Comparison of ENCODE assay signal across 10 mouse cellular contexts in genomic region chr2:143870936-143871688, GRCm38 (mm10). TPM values are rescaled to one million over a fixed set of nuclear protein-coding genes. Genes with fewer than 3 reads are reported as not detected.
DNase-seq lines count a peak whose midpoint lies in the region; ATAC-seq and TF ChIP-seq lines count a peak whose summit lies in the region.
"Had no signal": no experiment of that assay in that cellular context is flagged by ENCODE, and none has a peak within 500 bp of the region (broad histone marks: within the 10 kb centered on the region; RNA-seq: fewer than 3 reads in every experiment).

No protein-coding gene starts in this region.

- WGBS in heart, embryonic 10.5 days, result 12% methylated on average over 10 of the region's 10 CpGs
- WGBS in stomach, postnatal 0 days, result 43% methylated on average over 10 of the region's 10 CpGs
- WGBS in midbrain, embryonic 11.5 days, result 74% methylated on average over 10 of the region's 10 CpGs

- no peak overlapping the region for H3K9ac ChIP-seq in stomach, postnatal 0 days (ENCODE audit: low read length)
- H3K9ac ChIP-seq in midbrain, embryonic 11.5 days (ENCODE audit: low read length), result no peak overlapping the region

- peak overlapping the region; percentile 38 for H3K4me3 ChIP-seq in heart, embryonic 10.5 days
- H3K4me3 ChIP-seq in stomach, postnatal 0 days (ENCODE audit: low read depth, low read length), result no peak overlapping the region
- H3K4me3 ChIP-seq in midbrain, embryonic 11.5 days (ENCODE audit: low read depth, low read length), result no peak overlapping the region

- peak; percentile 57 for DNase-seq in urinary bladder, postnatal 14 days (ENCODE audit: low spot score)
- no peak for DNase-seq in urinary bladder, postnatal 4 days (ENCODE audit: low spot score in 2 of 2)
- peak; percentile 90 for DNase-seq in heart, embryonic 10.5 days (ENCODE audit: low spot score)
- peak; percentile 32 for DNase-seq in kidney, postnatal 10 days
- DNase-seq in stomach, postnatal 0 days (ENCODE audit: low spot score), result peak; percentile 48
- DNase-seq in frontal cortex, postnatal 14 days (ENCODE audit: low spot score in 2 of 2), result no peak
- no peak for DNase-seq in thymus, postnatal 4 days
- DNase-seq in midbrain, embryonic 11.5 days (ENCODE audit: low spot score, missing footprints), result no peak
- DNase-seq: cerebellum, adult 18-20 months; thymus, postnatal 14 days had no signal

- no peak for TF ChIP-seq EP300 in stomach, postnatal 0 days (optimal IDR thresholded peaks at IDR 0.05)

- H3K4me1 ChIP-seq in heart, embryonic 10.5 days, result peaks cover 40% of the 10 kb centered on the region
- no peaks in the 10 kb centered on the region for H3K4me1 ChIP-seq in stomach, postnatal 0 days (replicated peaks; ENCODE audit: control insufficient read depth, insufficient read depth)
- H3K4me1 ChIP-seq in midbrain, embryonic 11.5 days (ENCODE audit: control insufficient read depth, insufficient read depth, low read length), result no peaks in the 10 kb centered on the region

- no peaks in the 10 kb centered on the region for H3K36me3 ChIP-seq in heart, embryonic 10.5 days
- no peaks in the 10 kb centered on the region for H3K36me3 ChIP-seq in stomach, postnatal 0 days (ENCODE audit: control insufficient read depth, insufficient read depth, low read length)
- no peaks in the 10 kb centered on the region for H3K36me3 ChIP-seq in midbrain, embryonic 11.5 days (ENCODE audit: control insufficient read depth, insufficient read depth, low read length)

- ATAC-seq in stomach, postnatal 0 days (ENCODE audit: low FRiP score, low TSS enrichment), result peak; percentile 69
- no peak for ATAC-seq in midbrain, embryonic 11.5 days (ENCODE audit: low FRiP score)

- no peaks in the 10 kb centered on the region for H3K9me3 ChIP-seq in heart, embryonic 10.5 days
- no peaks in the 10 kb centered on the region for H3K9me3 ChIP-seq in stomach, postnatal 0 days (ENCODE audit: control insufficient read depth, low read length)
- no peaks in the 10 kb centered on the region for H3K9me3 ChIP-seq in midbrain, embryonic 11.5 days (ENCODE audit: control insufficient read depth, low read length)

- H3K27ac ChIP-seq in heart, embryonic 10.5 days, result peak overlapping the region; percentile 92
- no peak overlapping the region for H3K27ac ChIP-seq in stomach, postnatal 0 days (replicated peaks)
- no peak overlapping the region for H3K27ac ChIP-seq in midbrain, embryonic 11.5 days (ENCODE audit: low read depth, low read length)

- no peak for TF ChIP-seq CTCF in stomach, postnatal 0 days (IDR thresholded peaks at IDR 0.05; ENCODE audit: low read depth)

- no peak overlapping the region for H3K4me2 ChIP-seq in stomach, postnatal 0 days (replicated peaks; ENCODE audit: low read depth)
- no peak overlapping the region for H3K4me2 ChIP-seq in midbrain, embryonic 11.5 days

- no peaks in the 10 kb centered on the region for H3K27me3 ChIP-seq in heart, embryonic 10.5 days (ENCODE audit: insufficient read depth, poor library complexity, severe bottlenecking)
- no peaks in the 10 kb centered on the region for H3K27me3 ChIP-seq in stomach, postnatal 0 days (ENCODE audit: control insufficient read depth, insufficient read depth, low read length)
- H3K27me3 ChIP-seq in midbrain, embryonic 11.5 days (ENCODE audit: control insufficient read depth, insufficient read depth, low read length), result peaks cover 2% of the 10 kb centered on the region; the same call in 1 of the 2 replicates

RNA-seq across cellular contexts. Expression of gene Bfsp1, which starts 8.1 kb away (rescaled TPM):
- polyA plus RNA-seq in heart, embryonic 10.5 days (2016; fragmentation: Nextera tagmentation; extraction: Ambion mirVana), result 2.1 and 2.2 TPM in 2 replicates
- polyA plus RNA-seq in stomach, postnatal 0 days (2015; fragmentation: Nextera tagmentation; extraction: Ambion mirVana), result 1.5 and 1.6 TPM in 2 replicates
- 2.7 TPM in 2 replicates for polyA plus RNA-seq in midbrain, embryonic 11.5 days (2014; fragmentation: Nextera tagmentation; extraction: Ambion mirVana)

RNA-seq across cellular contexts. Expression of gene Dstn, which starts 44.0 kb away (rescaled TPM):
- 746 and 989 TPM in 2 replicates for polyA plus RNA-seq in heart, embryonic 10.5 days (2016; fragmentation: Nextera tagmentation; extraction: Ambion mirVana)
- 968 and 971 TPM in 2 replicates for polyA plus RNA-seq in stomach, postnatal 0 days (2015; fragmentation: Nextera tagmentation; extraction: Ambion mirVana)
- polyA plus RNA-seq in midbrain, embryonic 11.5 days (2014; fragmentation: Nextera tagmentation; extraction: Ambion mirVana), result 426 and 436 TPM in 2 replicates

Comparison
In these comparisons a context has a peak if more than half of its experiments do, and no peak if none do; other contexts are left out.
1. DNase-seq: peak in urinary bladder, postnatal 14 days (single experiment), heart, embryonic 10.5 days (single experiment), kidney, postnatal 10 days (single experiment) and stomach, postnatal 0 days (single experiment); none in urinary bladder, postnatal 4 days (0 of 2), frontal cortex, postnatal 14 days (0 of 2), thymus, postnatal 4 days (single experiment) and midbrain, embryonic 11.5 days (single experiment).